Mouse (Mus musculus): ENCODE measurements around the gene Grik1. TPM values are rescaled to one million over a fixed set of nuclear protein-coding genes. Genes with fewer than 3 reads are reported as not detected.

Gene Grik1
- total and polyA plus RNA-seq, 2 experiments from 2014 or later = 23.7 to 29.0 TPM

GRCm38 (mm10) chr16:88251049-88251448 lies 39.0 kb downstream of the Grik1 start:
- H3K9me3 ChIP-seq (ENCODE audit: low read length) = no peaks in the 10 kb centered on the region
- H3K9ac ChIP-seq = no peak overlapping the region
- TF ChIP-seq CTCF (IDR thresholded peaks at IDR 0.05; ENCODE audit: low read depth) = no peak
- H3K4me3 ChIP-seq (ENCODE audit: low read depth, low read length) = no peak overlapping the region
- no peaks in the 10 kb centered on the region for H3K4me1 ChIP-seq (ENCODE audit: insufficient read depth)
- DNase-seq (no peak), ATAC-seq (no peak)
- H3K36me3 ChIP-seq (ENCODE audit: insufficient read depth) = no peaks in the 10 kb centered on the region
- WGBS = 70% methylated on average over 5 of the region's 5 CpGs
- H3K27me3 ChIP-seq (ENCODE audit: insufficient read depth, low read length) = no peaks in the 10 kb centered on the region
- no peak overlapping the region for H3K4me2 ChIP-seq (ENCODE audit: low read depth)
- no peak overlapping the region for H3K27ac ChIP-seq (ENCODE audit: low read depth, low read length)

DNA sequence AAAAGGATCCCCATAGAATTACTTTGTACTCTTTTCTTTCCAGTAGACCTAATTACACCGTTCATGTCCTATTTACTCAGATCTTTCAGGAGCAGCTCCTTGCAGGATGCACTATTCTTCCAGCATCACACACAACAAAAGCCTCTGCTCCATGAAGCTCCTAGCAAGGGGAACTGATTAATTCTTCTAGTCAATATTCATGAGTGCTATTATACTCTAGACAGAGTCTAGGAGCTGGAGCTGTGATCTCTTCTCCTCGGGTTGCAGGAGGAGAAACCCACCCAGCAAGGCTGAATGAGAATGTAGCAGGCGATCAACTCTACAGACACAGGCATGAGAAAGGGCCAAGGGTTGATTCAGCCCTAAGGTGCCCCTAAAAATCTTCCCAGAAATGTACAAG lies 40.2 kb downstream of the Grik1 start:
- Histone ChIP-seq H3K9me3 (ENCODE audit: low read length) (no peaks in the 10 kb centered on the region), H3K27me3 (ENCODE audit: insufficient read depth, low read length) (no peaks in the 10 kb centered on the region), H3K36me3 (ENCODE audit: insufficient read depth) (no peaks in the 10 kb centered on the region), H3K4me3 (ENCODE audit: low read depth, low read length) (no peak overlapping the region), H3K27ac (ENCODE audit: low read depth, low read length) (no peak overlapping the region), H3K4me2 (ENCODE audit: low read depth) (no peak overlapping the region), H3K4me1 (ENCODE audit: insufficient read depth) (no peaks in the 10 kb centered on the region), H3K9ac (no peak overlapping the region)
- DNase-seq = no peak
- 22% methylated on average over 3 of the region's 3 CpGs for WGBS
- ATAC-seq = peak; percentile 29; the same call in 1 of the 2 replicates
- no peak for TF ChIP-seq CTCF (IDR thresholded peaks at IDR 0.05; ENCODE audit: low read depth)

DNA sequence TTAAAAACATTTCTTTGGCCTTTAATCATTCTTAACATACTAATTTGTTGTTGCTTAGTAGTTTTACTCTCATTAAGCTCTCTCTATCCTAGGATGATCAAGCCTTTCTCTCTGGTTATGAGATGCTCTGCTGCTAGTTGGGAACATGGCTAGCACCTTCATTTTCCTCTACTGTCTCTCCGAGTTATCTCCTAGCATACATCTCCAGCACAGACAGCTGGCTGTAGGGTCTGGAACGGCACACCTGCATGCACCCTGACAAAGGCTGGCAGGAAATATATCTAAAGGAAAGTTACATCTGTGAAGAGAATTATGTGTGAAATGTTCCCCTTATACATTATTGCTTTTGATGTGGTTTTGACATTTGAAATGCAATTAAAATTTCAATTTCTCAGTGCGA lies 42.5 kb downstream of the Grik1 start:
- Histone ChIP-seq H3K4me2 (ENCODE audit: low read depth) (no peak overlapping the region), H3K4me1 (ENCODE audit: insufficient read depth) (no peaks in the 10 kb centered on the region), H3K27me3 (ENCODE audit: insufficient read depth, low read length) (no peaks in the 10 kb centered on the region), H3K4me3 (ENCODE audit: low read depth, low read length) (no peak overlapping the region), H3K27ac (ENCODE audit: low read depth, low read length) (no peak overlapping the region), H3K9me3 (ENCODE audit: low read length) (no peaks in the 10 kb centered on the region), H3K36me3 (ENCODE audit: insufficient read depth) (no peaks in the 10 kb centered on the region), H3K9ac (no peak overlapping the region)
- DNase-seq (no peak), ATAC-seq (no peak)
- TF ChIP-seq CTCF (IDR thresholded peaks at IDR 0.05; ENCODE audit: low read depth) = no peak
- WGBS = 91% methylated on average over 3 of the region's 3 CpGs

DNA sequence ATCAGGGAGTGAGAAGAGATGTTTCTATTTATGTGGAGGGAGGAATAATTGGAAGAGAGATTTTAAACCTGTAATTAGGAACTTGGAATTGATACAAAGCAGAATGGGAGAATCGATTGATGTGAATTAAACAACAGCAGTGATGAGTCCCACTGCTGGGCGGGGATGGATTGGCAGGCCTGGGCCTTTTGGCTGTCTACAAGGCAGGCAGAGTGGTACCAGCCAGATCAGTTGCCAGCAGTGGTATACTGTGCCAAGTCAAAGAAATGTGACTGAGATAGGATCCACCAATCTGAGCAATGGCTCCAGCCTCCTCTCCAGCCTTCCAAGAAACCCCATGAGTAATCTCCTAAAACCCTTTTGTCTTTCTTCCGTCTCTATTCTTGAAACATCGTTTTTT lies 45.4 kb downstream of the Grik1 start:
- no peaks in the 10 kb centered on the region for H3K4me1 ChIP-seq (ENCODE audit: insufficient read depth)
- peak; percentile 50 for DNase-seq
- no peaks in the 10 kb centered on the region for H3K9me3 ChIP-seq (ENCODE audit: low read length)
- no peaks in the 10 kb centered on the region for H3K36me3 ChIP-seq (ENCODE audit: insufficient read depth)
- WGBS = 61% methylated on average over 4 of the region's 4 CpGs
- H3K4me3 ChIP-seq (ENCODE audit: low read depth, low read length) = no peak overlapping the region
- H3K27ac ChIP-seq (ENCODE audit: low read depth, low read length) = no peak overlapping the region
- TF ChIP-seq CTCF (IDR thresholded peaks at IDR 0.05; ENCODE audit: low read depth) = no peak
- peak; percentile 87 for ATAC-seq
- H3K4me2 ChIP-seq (ENCODE audit: low read depth) = no peak overlapping the region
- H3K27me3 ChIP-seq (ENCODE audit: insufficient read depth, low read length) = no peaks in the 10 kb centered on the region
- H3K9ac ChIP-seq = no peak overlapping the region

DNA sequence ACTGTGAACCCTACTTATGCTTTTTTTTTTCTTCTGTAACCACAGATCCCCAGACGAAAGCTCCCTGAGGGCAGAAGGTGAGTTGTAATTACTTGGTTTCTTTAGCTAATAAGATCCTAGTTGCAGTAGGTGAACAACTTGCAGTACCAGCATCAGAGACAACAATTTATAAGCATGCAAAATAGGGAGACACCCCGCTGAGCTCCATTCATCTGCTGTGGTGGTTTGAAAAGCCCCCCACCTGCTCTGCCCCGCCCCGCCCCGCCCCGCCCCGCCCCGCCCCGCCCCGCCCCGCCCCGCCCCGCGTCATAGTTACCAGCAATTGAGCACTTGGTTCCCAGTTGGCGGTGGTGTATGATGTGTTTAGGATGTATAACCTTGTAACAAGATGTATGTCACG lies 64.4 kb downstream of the Grik1 start:
- no peak for DNase-seq
- Histone ChIP-seq H3K36me3 (ENCODE audit: insufficient read depth) (no peaks in the 10 kb centered on the region), H3K4me1 (ENCODE audit: insufficient read depth) (no peaks in the 10 kb centered on the region), H3K9ac (no peak overlapping the region), H3K9me3 (ENCODE audit: low read length) (no peaks in the 10 kb centered on the region), H3K27me3 (ENCODE audit: insufficient read depth, low read length) (no peaks in the 10 kb centered on the region), H3K27ac (ENCODE audit: low read depth, low read length) (no peak overlapping the region), H3K4me2 (ENCODE audit: low read depth) (no peak overlapping the region), H3K4me3 (ENCODE audit: low read depth, low read length) (no peak overlapping the region)
- TF ChIP-seq CTCF (IDR thresholded peaks at IDR 0.05; ENCODE audit: low read depth) = no peak
- no peak for ATAC-seq
- WGBS = 58% methylated on average over 16 of the region's 16 CpGs

DNA sequence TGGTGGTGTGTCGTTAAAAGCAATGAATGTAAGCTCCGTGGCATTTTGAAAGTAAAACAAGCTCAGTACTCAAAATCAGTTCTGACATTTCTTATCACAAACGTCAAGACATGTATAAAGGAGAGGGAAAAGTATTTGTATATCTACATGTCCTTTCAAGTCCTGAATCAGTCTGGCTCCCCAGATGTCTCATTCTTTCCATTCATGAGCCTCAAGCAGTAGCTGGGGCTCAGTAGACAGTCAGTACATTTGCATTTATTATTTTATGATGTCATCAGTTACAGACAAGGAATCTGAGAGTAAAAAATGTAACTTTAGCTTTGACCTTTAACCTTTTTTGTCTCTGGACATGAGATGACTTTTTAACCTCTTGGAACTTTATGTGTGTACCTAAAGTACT lies 68.1 kb downstream of the Grik1 start:
- ATAC-seq = no peak
- H3K4me1 ChIP-seq (ENCODE audit: insufficient read depth) = no peaks in the 10 kb centered on the region
- DNase-seq = no peak
- H3K9me3 ChIP-seq (ENCODE audit: low read length) = no peaks in the 10 kb centered on the region
- 68% methylated on average over 3 of the region's 3 CpGs for WGBS
- H3K9ac ChIP-seq = no peak overlapping the region
- no peaks in the 10 kb centered on the region for H3K36me3 ChIP-seq (ENCODE audit: insufficient read depth)
- no peak overlapping the region for H3K4me2 ChIP-seq (ENCODE audit: low read depth)
- no peak overlapping the region for H3K27ac ChIP-seq (ENCODE audit: low read depth, low read length)
- no peak overlapping the region for H3K4me3 ChIP-seq (ENCODE audit: low read depth, low read length)
- TF ChIP-seq CTCF (IDR thresholded peaks at IDR 0.05; ENCODE audit: low read depth) = no peak
- H3K27me3 ChIP-seq (ENCODE audit: insufficient read depth, low read length) = no peaks in the 10 kb centered on the region

DNA sequence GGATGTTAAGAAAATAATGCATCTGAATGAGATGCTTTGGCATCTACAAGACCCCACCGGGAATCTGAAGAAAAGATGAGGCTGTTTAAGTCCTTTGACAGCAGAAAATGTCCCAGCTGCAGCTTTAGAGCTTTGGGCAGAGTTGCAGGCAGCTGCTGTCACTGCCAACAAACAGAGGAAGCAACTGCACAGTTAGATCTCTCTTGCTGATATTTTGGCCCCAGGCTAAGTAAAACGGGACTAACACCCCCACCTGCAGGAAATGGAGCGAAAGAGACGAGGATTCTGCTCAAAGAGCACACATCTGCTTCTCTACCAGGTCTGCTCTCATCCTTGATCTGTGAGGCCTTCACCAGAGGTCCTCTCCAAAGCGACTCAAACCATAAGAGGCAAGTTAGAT lies 77.5 kb downstream of the Grik1 start:
- 69% methylated on average over 5 of the region's 5 CpGs for WGBS
- H3K27me3 ChIP-seq (ENCODE audit: insufficient read depth, low read length) = no peaks in the 10 kb centered on the region
- H3K4me2 ChIP-seq (ENCODE audit: low read depth) = no peak overlapping the region
- ATAC-seq = no peak
- H3K4me3 ChIP-seq (ENCODE audit: low read depth, low read length) = no peak overlapping the region
- H3K4me1 ChIP-seq (ENCODE audit: insufficient read depth) = no peaks in the 10 kb centered on the region
- H3K9me3 ChIP-seq (ENCODE audit: low read length) = no peaks in the 10 kb centered on the region
- H3K27ac ChIP-seq (ENCODE audit: low read depth, low read length) = no peak overlapping the region
- DNase-seq = no peak
- no peaks in the 10 kb centered on the region for H3K36me3 ChIP-seq (ENCODE audit: insufficient read depth)
- TF ChIP-seq CTCF (IDR thresholded peaks at IDR 0.05; ENCODE audit: low read depth) = no peak
- H3K9ac ChIP-seq = no peak overlapping the region

GRCm38 (mm10) chr16:88211852-88212251 lies 78.2 kb downstream of the Grik1 start:
- no peaks in the 10 kb centered on the region for H3K4me1 ChIP-seq (ENCODE audit: insufficient read depth)
- TF ChIP-seq CTCF (IDR thresholded peaks at IDR 0.05; ENCODE audit: low read depth) = peak; percentile 31; the same call in 1 of the 2 replicates
- H3K27ac ChIP-seq (ENCODE audit: low read depth, low read length) = no peak overlapping the region
- no peaks in the 10 kb centered on the region for H3K27me3 ChIP-seq (ENCODE audit: insufficient read depth, low read length)
- H3K9ac ChIP-seq = no peak overlapping the region
- WGBS = 63% methylated on average over 8 of the region's 8 CpGs
- no peaks in the 10 kb centered on the region for H3K9me3 ChIP-seq (ENCODE audit: low read length)
- H3K36me3 ChIP-seq (ENCODE audit: insufficient read depth) = no peaks in the 10 kb centered on the region
- DNase-seq (no peak), ATAC-seq (no peak)
- H3K4me3 ChIP-seq (ENCODE audit: low read depth, low read length) = no peak overlapping the region
- H3K4me2 ChIP-seq (ENCODE audit: low read depth) = no peak overlapping the region
